Mouse (Mus musculus): ENCODE data around the gene Mrpl14.

Gene Mrpl14

GRCm38 (mm10) chr17:45724574-45724921, 38.4 kb downstream of the Mrpl14 start:
- no peak for DNase-seq (ENCODE audit: low read depth)

- no peak for DNase-seq (ENCODE audit: low read depth)
Observed at GRCm38 (mm10) chr17:45726249-45726648, 40.1 kb downstream of the Mrpl14 start.

- DNase-seq (ENCODE audit: low read depth), result no peak
Observed at GRCm38 (mm10) chr17:45727481-45727880, 41.4 kb downstream of the Mrpl14 start.

- no peak for DNase-seq (ENCODE audit: low read depth)
Observed at GRCm38 (mm10) chr17:45727983-45728723, 42.0 kb downstream of the Mrpl14 start.

- DNase-seq (ENCODE audit: low read depth), result no peak
Observed at GRCm38 (mm10) chr17:45729387-45729786, 43.3 kb downstream of the Mrpl14 start.

- no peak for DNase-seq (ENCODE audit: low read depth)
Observed at GRCm38 (mm10) chr17:45730696-45731095, 44.6 kb downstream of the Mrpl14 start.

GRCm38 (mm10) chr17:45731172-45731864, 45.2 kb downstream of the Mrpl14 start:
- DNase-seq (ENCODE audit: low read depth), result peak; percentile 93

- DNase-seq (ENCODE audit: low read depth), result no peak
Observed at GRCm38 (mm10) chr17:45733038-45733734, 47.1 kb downstream of the Mrpl14 start.

- DNase-seq (ENCODE audit: low read depth), result no peak
Observed at GRCm38 (mm10) chr17:45733735-45734301, 47.7 kb downstream of the Mrpl14 start, which contains the start of gene 1600014C23Rik. Gene 1600014C23Rik, minus strand, starts transcription at chr17:45733844.

GRCm38 (mm10) chr17:45734333-45734732, 48.2 kb downstream of the Mrpl14 start:
- no peak for DNase-seq (ENCODE audit: low read depth)

GRCm38 (mm10) chr17:45734881-45735280, 48.8 kb downstream of the Mrpl14 start:
- DNase-seq (ENCODE audit: low read depth), result peak; percentile 55

GRCm38 (mm10) chr17:45735382-45736310, 49.5 kb downstream of the Mrpl14 start:
- DNase-seq (ENCODE audit: low read depth), result peak; percentile 89

- peak; percentile 83 for DNase-seq (ENCODE audit: low read depth)
Observed at GRCm38 (mm10) chr17:45736311-45737077, 50.4 kb downstream of the Mrpl14 start.

- no peak for DNase-seq (ENCODE audit: low read depth)
Observed at GRCm38 (mm10) chr17:45737078-45737601, 51.0 kb downstream of the Mrpl14 start.

GRCm38 (mm10) chr17:45742371-45743147, 56.4 kb downstream of the Mrpl14 start:
- DNase-seq (ENCODE audit: low read depth), result peak; percentile 49

- DNase-seq (ENCODE audit: low read depth), result peak; percentile 67
Observed at GRCm38 (mm10) chr17:45745629-45746028, 59.5 kb downstream of the Mrpl14 start.

- DNase-seq (ENCODE audit: low read depth), result peak; percentile 70
Observed at GRCm38 (mm10) chr17:45746755-45747154, 60.6 kb downstream of the Mrpl14 start.

GRCm38 (mm10) chr17:45747293-45747692, 61.2 kb downstream of the Mrpl14 start:
- no peak for DNase-seq (ENCODE audit: low read depth)

Measured in NIH3T3 (cell line).